ENCODE assay signal across 7 mouse cellular contexts in genomic region chr2:128817786-128818681, GRCm38 (mm10). TPM values are rescaled to one million over a fixed set of nuclear protein-coding genes. Genes with fewer than 3 reads are reported as not detected.
DNase-seq lines count a peak whose midpoint lies in the region; ATAC-seq and TF ChIP-seq lines count a peak whose summit lies in the region.

Gene Tmem87b (plus strand): TSS chr2:128818118.

- H3K9me3 ChIP-seq in embryonic facial prominence, embryonic 10.5 days = no peaks in the 10 kb centered on the region
- H3K9me3 ChIP-seq in intestine, postnatal 0 days (ENCODE audit: control insufficient read depth) = no peaks in the 10 kb centered on the region
- no peaks in the 10 kb centered on the region for H3K9me3 ChIP-seq in midbrain, embryonic 12.5 days

- intact Hi-C loops in left cerebral cortex, postnatal 4 days (cut with DNase I) = loop anchor here (2.0 kb wide), 2 partner anchors 119 to 131 kb away; partner anchors contain the start of genes Anapc1 and Mertk

- H3K4me2 ChIP-seq in intestine, postnatal 0 days (replicated peaks; ENCODE audit: low read depth) = peak within 1 kb of the TSS; percentile 73
- H3K4me2 ChIP-seq in midbrain, embryonic 12.5 days (replicated peaks) = peak within 1 kb of the TSS; percentile 77

- under 1% methylated on average over 59 of the region's 59 CpGs for WGBS in embryonic facial prominence, embryonic 10.5 days
- under 1% methylated on average over 56 of the region's 59 CpGs for WGBS in intestine, postnatal 0 days
- under 1% methylated on average over 59 of the region's 59 CpGs for WGBS in midbrain, embryonic 12.5 days
- under 1% methylated on average over 59 of the region's 59 CpGs for whole genome bisulfite sequencing in small intestine, adult 2 months

- H3K4me1 ChIP-seq in embryonic facial prominence, embryonic 10.5 days = peaks cover 23% of the 10 kb centered on the region
- H3K4me1 ChIP-seq in intestine, postnatal 0 days (replicated peaks; ENCODE audit: control insufficient read depth, insufficient read depth, low read length) = 0 out of 2 replicates have a peak, but pooled peaks cover 6% of the 10 kb centered on the region
- peaks cover 13% of the 10 kb centered on the region for H3K4me1 ChIP-seq in midbrain, embryonic 12.5 days
- peaks cover 10% of the 10 kb centered on the region; the same call in 1 of the 2 replicates for H3K4me1 ChIP-seq in small intestine, adult 2 months (ENCODE audit: control insufficient read depth, insufficient read depth, insufficient read length, low read length)

- H3K27ac ChIP-seq in embryonic facial prominence, embryonic 10.5 days (replicated peaks) = peak within 1 kb of the TSS; percentile 93
- peak within 1 kb of the TSS; percentile 99 for H3K27ac ChIP-seq in intestine, postnatal 0 days (ENCODE audit: low read depth, low read length)
- H3K27ac ChIP-seq in midbrain, embryonic 12.5 days (replicated peaks) = peak within 1 kb of the TSS; percentile 90
- H3K27ac ChIP-seq in small intestine, adult 2 months (ENCODE audit: insufficient read depth, low read depth, low read length) = peak within 1 kb of the TSS; percentile 88

- no peaks in the 10 kb centered on the region for H3K36me3 ChIP-seq in embryonic facial prominence, embryonic 10.5 days (replicated peaks)
- H3K36me3 ChIP-seq in intestine, postnatal 0 days (ENCODE audit: control insufficient read depth, insufficient read depth) = no peaks in the 10 kb centered on the region
- H3K36me3 ChIP-seq in midbrain, embryonic 12.5 days = no peaks in the 10 kb centered on the region
- H3K36me3 ChIP-seq in small intestine, adult 2 months (ENCODE audit: control insufficient read depth, insufficient read depth, low read length) = no peaks in the 10 kb centered on the region

- peak; percentile 43; the same call in 1 of the 2 replicates for TF ChIP-seq CTCF in intestine, postnatal 0 days (IDR thresholded peaks at IDR 0.05; ENCODE audit: low read depth)
- TF ChIP-seq CTCF in small intestine, adult 2 months (IDR thresholded peaks at IDR 0.05; ENCODE audit: extremely low read depth, insufficient read length, insufficient replicate concordance, low read depth, low read length) = no peak

- H3K27me3 ChIP-seq in embryonic facial prominence, embryonic 10.5 days (replicated peaks; ENCODE audit: low read depth, poor library complexity, severe bottlenecking) = no peaks in the 10 kb centered on the region
- H3K27me3 ChIP-seq in intestine, postnatal 0 days (replicated peaks; ENCODE audit: control insufficient read depth, insufficient read depth, low read length) = no peaks in the 10 kb centered on the region
- no peaks in the 10 kb centered on the region for H3K27me3 ChIP-seq in midbrain, embryonic 12.5 days
- H3K27me3 ChIP-seq in small intestine, adult 2 months (ENCODE audit: control insufficient read depth, insufficient read depth, low read length) = no peaks in the 10 kb centered on the region

- peak within 1 kb of the TSS; percentile 90 for H3K9ac ChIP-seq in intestine, postnatal 0 days (ENCODE audit: low read depth, low read length)
- H3K9ac ChIP-seq in midbrain, embryonic 12.5 days (replicated peaks) = peak within 1 kb of the TSS; percentile 59

- ATAC-seq in intestine, postnatal 0 days = peak; percentile 83
- peak; percentile 94 for ATAC-seq in midbrain, embryonic 12.5 days (ENCODE audit: low FRiP score, low read depth)

- peak within 1 kb of the TSS; percentile 87 for H3K4me3 ChIP-seq in embryonic facial prominence, embryonic 10.5 days
- H3K4me3 ChIP-seq in intestine, postnatal 0 days (ENCODE audit: low read depth, low read length) = peak within 1 kb of the TSS; percentile 85
- H3K4me3 ChIP-seq in midbrain, embryonic 12.5 days = peak within 1 kb of the TSS; percentile 55
- H3K4me3 ChIP-seq in small intestine, adult 2 months (ENCODE audit: low read depth, low read length) = peak within 1 kb of the TSS; percentile 86

- peak; percentile 60 for TF ChIP-seq POLR2A in small intestine, adult 2 months (IDR thresholded peaks at IDR 0.05; ENCODE audit: low read depth, low read length)

- DNase-seq in adrenal gland, postnatal 10 days = peak; percentile 99
- DNase-seq in embryonic facial prominence, embryonic 10.5 days (ENCODE audit: low spot score) = peak; percentile 98
- DNase-seq in gonadal fat pad, adult 2 months (ENCODE audit: low read depth) = peak; percentile 89
- peak; percentile 99 for DNase-seq in left cerebral cortex, postnatal 4 days

RNA-seq across cellular contexts. Expression of gene Tmem87b, which starts in this region (rescaled TPM):
- 10 to 100 TPM; 33.2 to 37.1 TPM for total RNA-seq in adrenal gland, postnatal 10 days (2021)
- polyA plus RNA-seq in embryonic facial prominence, embryonic 10.5 days (2016; fragmentation: Nextera tagmentation; extraction: Ambion mirVana) = 29.7 TPM in 2 replicates
- polyA plus RNA-seq in gonadal fat pad, adult 2 months (2012; rRNA removed) = 24.5 and 26.3 TPM in 2 replicates
- polyA plus RNA-seq in intestine, postnatal 0 days (2015; fragmentation: Nextera tagmentation; extraction: Ambion mirVana) = 108 and 112 TPM in 2 replicates
- 10 to 100 TPM; 32.0 to 33.4 TPM for total RNA-seq in left cerebral cortex, postnatal 4 days (2021)
- polyA plus RNA-seq in midbrain, embryonic 12.5 days (2016; fragmentation: Nextera tagmentation; extraction: Ambion mirVana) = 33.2 and 34.3 TPM in 2 replicates
- polyA plus RNA-seq in small intestine, adult 2 months (2012; rRNA removed) = 5.7 and 12.3 TPM in 2 replicates

Comparison
In these comparisons a context has a peak if more than half of its experiments do, and no peak if none do; other contexts are left out.
1. Peak in every context shown above with its lines: DNase-seq, ATAC-seq, H3K4me3 ChIP-seq and H3K27ac ChIP-seq.